Mouse (Mus musculus) lung, postnatal 0 days (tissue): ENCODE measurements around the gene Atxn7. TPM values are rescaled to one million over a fixed set of nuclear protein-coding genes. Genes with fewer than 3 reads are reported as not detected.
A peak's percentile ranks its signal among the peaks of the same experiment; 100 is the strongest.

Experiments used
- ATAC-seq: fragments of 200-750 bp; cut with Nextera tagmentation; 2 replicates; pipeline ENCODE4 v1.8.0; 2017; ENCODE audit warnings: moderate library complexity
- DNase-seq: peaks from one replicate; pipeline ENCODE4 v3.0.0-alpha.2; 2016; ENCODE audit warnings: low spot score
- H3K27ac ChIP-seq: fragments of 300-500 bp; sonication (generic); 2 replicates; pipeline ENCODE4 v1.5.1; 2014; ENCODE audit warnings: antibody characterized with exemption, mild to moderate bottlenecking, low read length, mixed read lengths
- H3K27me3 ChIP-seq: fragments of 300-500 bp; sonication (generic); replicated peaks from 2 replicates; pipeline ENCODE4 v1.6.1; 2014; ENCODE audit warnings: low read length, mixed read lengths; ENCODE audit not compliant: insufficient read depth
- H3K36me3 ChIP-seq: fragments of 300-500 bp; sonication (generic); 2 replicates; pipeline ENCODE4 v1.6.1; 2014; ENCODE audit warnings: low read length, mixed read lengths; ENCODE audit not compliant: insufficient read depth
- H3K4me1 ChIP-seq: fragments of 300-500 bp; sonication (generic); 2 replicates; pipeline ENCODE4 v1.6.1; 2014; ENCODE audit warnings: antibody characterized with exemption, low read depth, low read length, mixed read lengths; ENCODE audit not compliant: insufficient read depth
- H3K4me2 ChIP-seq: fragments of 300-500 bp; sonication (generic); replicated peaks from 2 replicates; pipeline ENCODE4 v1.6.1; 2014; ENCODE audit warnings: low read depth, mild to moderate bottlenecking, low read length, moderate library complexity, mixed read lengths
- H3K4me3 ChIP-seq: fragments of 300-500 bp; sonication (generic); 2 replicates; pipeline ENCODE4 v1.5.1; 2014; ENCODE audit warnings: low read depth, low read length
- H3K9ac ChIP-seq: fragments of 300-500 bp; sonication (generic); replicated peaks from 2 replicates; pipeline ENCODE4 v1.6.1; 2014; ENCODE audit warnings: low read depth, mild to moderate bottlenecking
- H3K9me3 ChIP-seq: fragments of 300-500 bp; sonication (generic); 2 replicates; pipeline ENCODE4 v1.6.1; 2016; ENCODE audit warnings: low read length, mixed read lengths
- CTCF ChIP-seq: IDR thresholded peaks from 2 replicates; pipeline ENCODE4 v1.5.1; 2016; ENCODE audit warnings: antibody characterized with exemption, mild to moderate bottlenecking
- EP300 ChIP-seq: IDR thresholded peaks from 2 replicates; pipeline ENCODE4 v1.6.1; 2016; ENCODE audit warnings: antibody characterized with exemption, mild to moderate bottlenecking, control low read depth
- WGBS: fragments of 180-500 bp; shearing (Covaris S2); extraction: QIAGEN DNeasy Blood & Tissue Kit; methylation state at CpG from one replicate; pipeline ENCODE4 v1.1.7; 2014; 5-methylcytosine and 5-hydroxymethylcytosine counted together
- polyA plus RNA-seq: library from polyadenylated mRNA; unstranded; fragments of >200 nt; fragmentation: Nextera tagmentation; extraction: Ambion mirVana; gene quantifications from 2 replicates; pipeline ENCODE4 v1.2.1, GENCODE M21; 2015

The Atxn7 gene
- polyA plus RNA-seq, 1 experiment from 2014 or later: 4.3 TPM

GRCm38 (mm10) chr14:14063382-14063781, 102.1 kb downstream of the Atxn7 start:
- Histone ChIP-seq H3K4me3 (no peak overlapping the region), H3K9me3 (no peaks in the 10 kb centered on the region), H3K4me1 (peaks cover 11% of the 10 kb centered on the region), H3K9ac (no peak overlapping the region), H3K27me3 (no peaks in the 10 kb centered on the region), H3K4me2 (no peak overlapping the region), H3K36me3 (no peaks in the 10 kb centered on the region), H3K27ac (peak overlapping the region; percentile 35; the same call in 1 of the 2 replicates)
- peak; percentile 60 for DNase-seq
- 37% methylated on average over 5 of the region's 5 CpGs for WGBS
- TF ChIP-seq EP300: no peak
- no peak for TF ChIP-seq CTCF
- ATAC-seq: no peak

GRCm38 (mm10) chr14:14064486-14065141, 103.4 kb downstream of the Atxn7 start:
- Histone ChIP-seq H3K27me3 (no peaks in the 10 kb centered on the region), H3K36me3 (no peaks in the 10 kb centered on the region), H3K27ac (peak overlapping the region; percentile 51), H3K9me3 (no peaks in the 10 kb centered on the region), H3K9ac (no peak overlapping the region), H3K4me2 (no peak overlapping the region), H3K4me3 (no peak overlapping the region), H3K4me1 (peaks cover 11% of the 10 kb centered on the region)
- TF ChIP-seq EP300 (peak; percentile 94), CTCF (no peak)
- ATAC-seq: peak; percentile 86
- 15% methylated on average over 5 of the region's 5 CpGs for WGBS
- peak; percentile 90 for DNase-seq

GRCm38 (mm10) chr14:14065142-14065498, 103.9 kb downstream of the Atxn7 start:
- Histone ChIP-seq H3K9me3 (no peaks in the 10 kb centered on the region), H3K4me3 (no peak overlapping the region), H3K4me2 (no peak overlapping the region), H3K27ac (peak overlapping the region; percentile 51; the same call in 1 of the 2 replicates), H3K27me3 (no peaks in the 10 kb centered on the region), H3K9ac (no peak overlapping the region), H3K36me3 (no peaks in the 10 kb centered on the region), H3K4me1 (peaks cover 11% of the 10 kb centered on the region)
- DNase-seq (peak; percentile 65), ATAC-seq (peak; percentile 75)
- TF ChIP-seq EP300 (no peak), CTCF (peak; percentile 36)
- 26% methylated on average over 4 of the region's 4 CpGs for WGBS

- Histone ChIP-seq H3K27me3 (no peaks in the 10 kb centered on the region), H3K36me3 (no peaks in the 10 kb centered on the region), H3K9ac (no peak overlapping the region), H3K27ac (peak overlapping the region; percentile 60; the same call in 1 of the 2 replicates), H3K4me3 (no peak overlapping the region), H3K9me3 (no peaks in the 10 kb centered on the region), H3K4me1 (peaks cover 22% of the 10 kb centered on the region), H3K4me2 (no peak overlapping the region)
- DNase-seq (peak; percentile 52), ATAC-seq (no peak)
- WGBS: 53% methylated on average over 6 of the region's 6 CpGs
- no peak for TF ChIP-seq CTCF
- no peak for TF ChIP-seq EP300
These were observed 105.0 kb downstream of the Atxn7 start for GRCm38 (mm10) chr14:14066241-14066640.

GRCm38 (mm10) chr14:14067648-14068472, 106.6 kb downstream of the Atxn7 start:
- H3K36me3 ChIP-seq: no peaks in the 10 kb centered on the region
- TF ChIP-seq EP300: no peak
- TF ChIP-seq CTCF: no peak
- no peaks in the 10 kb centered on the region for H3K9me3 ChIP-seq
- peak overlapping the region; percentile 19 for H3K4me2 ChIP-seq
- H3K4me1 ChIP-seq: peaks cover 28% of the 10 kb centered on the region
- H3K4me3 ChIP-seq: no peak overlapping the region; the same call in 1 of the 2 replicates
- DNase-seq (peak; percentile 75), ATAC-seq (peak; percentile 59)
- WGBS: 15% methylated on average over 10 of the region's 10 CpGs
- no peaks in the 10 kb centered on the region for H3K27me3 ChIP-seq
- no peak overlapping the region for H3K9ac ChIP-seq
- peak overlapping the region; percentile 75 for H3K27ac ChIP-seq

- Histone ChIP-seq H3K9ac (no peak overlapping the region), H3K36me3 (no peaks in the 10 kb centered on the region), H3K27ac (peak overlapping the region; percentile 75), H3K4me2 (peak overlapping the region; percentile 19), H3K4me1 (peaks cover 28% of the 10 kb centered on the region), H3K4me3 (no peak overlapping the region), H3K27me3 (no peaks in the 10 kb centered on the region), H3K9me3 (no peaks in the 10 kb centered on the region)
- TF ChIP-seq CTCF: no peak
- no peak for TF ChIP-seq EP300
- 36% methylated on average over 3 of the region's 3 CpGs for WGBS
- ATAC-seq (no peak), DNase-seq (no peak)
These were observed 107.3 kb downstream of the Atxn7 start for GRCm38 (mm10) chr14:14068553-14068952.
